Mouse (Mus musculus) intestine, postnatal 0 days (tissue): ENCODE data around the gene Cnih2. TPM values are rescaled to one million over a fixed set of nuclear protein-coding genes. Genes with fewer than 3 reads are reported as not detected.
A peak's percentile ranks its signal among the peaks of the same experiment; 100 is the strongest.

Source experiments
- ATAC-seq: fragments of 200-750 bp; cut with Nextera tagmentation; 2 replicates; pipeline ENCODE4 v1.8.0; 2017; ENCODE audit warnings: mild to moderate bottlenecking, moderate TSS enrichment, moderate library complexity
- H3K27ac ChIP-seq: fragments of 300-500 bp; sonication (generic); 2 replicates; pipeline ENCODE4 v1.5.1; 2014; ENCODE audit warnings: mild to moderate bottlenecking, low read depth, low read length, moderate library complexity
- H3K27me3 ChIP-seq: fragments of 300-500 bp; sonication (generic); replicated peaks from 2 replicates; pipeline ENCODE4 v1.6.1; 2014; ENCODE audit warnings: low read length, mixed read lengths; ENCODE audit not compliant: control insufficient read depth, insufficient read depth
- H3K36me3 ChIP-seq: fragments of 300-500 bp; sonication (generic); 2 replicates; pipeline ENCODE4 v1.6.1; 2014; ENCODE audit warnings: mild to moderate bottlenecking, moderate library complexity; ENCODE audit not compliant: control insufficient read depth, insufficient read depth
- H3K4me1 ChIP-seq: fragments of 300-500 bp; sonication (generic); replicated peaks from 2 replicates; pipeline ENCODE4 v1.6.1; 2014; ENCODE audit warnings: antibody characterized with exemption, low read length, mixed read lengths; ENCODE audit not compliant: control insufficient read depth, insufficient read depth
- H3K4me2 ChIP-seq: fragments of 300-500 bp; sonication (generic); replicated peaks from 2 replicates; pipeline ENCODE4 v1.6.1; 2014; ENCODE audit warnings: low read depth, mild to moderate bottlenecking, moderate library complexity
- H3K4me3 ChIP-seq: fragments of 300-500 bp; sonication (generic); 2 replicates; pipeline ENCODE4 v1.5.1; 2014; ENCODE audit warnings: low read depth, low read length
- H3K9ac ChIP-seq: fragments of 300-500 bp; sonication (generic); 2 replicates; pipeline ENCODE4 v1.6.1; 2014; ENCODE audit warnings: mild to moderate bottlenecking, low read depth, low read length
- H3K9me3 ChIP-seq: fragments of 300-500 bp; sonication (generic); 2 replicates; pipeline ENCODE4 v1.6.1; 2016; ENCODE audit warnings: mixed run types; ENCODE audit not compliant: control insufficient read depth
- CTCF ChIP-seq: sonication (generic); IDR thresholded peaks from 2 replicates; pipeline ENCODE4 v1.5.1; 2016; ENCODE audit warnings: low read depth, mild to moderate bottlenecking, control low read depth, antibody characterized with exemption, moderate library complexity
- WGBS: fragments of 180-500 bp; shearing (Covaris S2); extraction: QIAGEN DNeasy Blood & Tissue Kit; methylation state at CpG from one replicate; pipeline ENCODE4 v1.1.7; 2014; 5-methylcytosine and 5-hydroxymethylcytosine counted together
- polyA plus RNA-seq: library from polyadenylated mRNA; unstranded; fragments of >200 nt; fragmentation: Nextera tagmentation; extraction: Ambion mirVana; gene quantifications from 2 replicates; pipeline ENCODE4 v1.2.1, GENCODE M21; 2015

Cnih2 gene
- polyA plus RNA-seq, 1 experiment from 2014 or later, result 5.6 TPM

DNA sequence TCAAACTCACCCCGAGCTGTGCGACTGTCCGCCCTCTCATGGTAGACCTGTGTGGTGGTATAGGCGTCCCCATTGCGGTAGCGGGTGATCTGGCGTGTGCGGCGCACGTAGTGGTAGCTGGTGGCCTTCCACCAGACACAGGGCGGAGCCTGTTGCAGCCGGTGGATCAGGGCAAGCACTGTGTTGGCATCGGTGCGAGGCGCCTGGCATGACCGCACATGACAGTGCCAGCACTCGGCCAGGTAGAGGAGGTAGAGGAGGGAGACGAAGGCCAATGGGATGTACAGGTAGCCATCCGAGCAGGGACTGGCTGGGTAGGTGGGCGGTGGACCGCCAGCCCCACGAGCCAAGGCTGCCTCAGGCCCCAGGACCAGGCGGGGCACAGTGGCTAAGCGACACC, 15.7 kb downstream of the Cnih2 start:
- Histone ChIP-seq H3K27ac (no peak overlapping the region), H3K4me3 (no peak overlapping the region), H3K9ac (no peak overlapping the region), H3K27me3 (peaks cover 58% of the 10 kb centered on the region), H3K9me3 (no peaks in the 10 kb centered on the region), H3K36me3 (no peaks in the 10 kb centered on the region), H3K4me2 (no peak overlapping the region), H3K4me1 (0 out of 2 replicates have a peak, but pooled peaks cover 4% of the 10 kb centered on the region)
- ATAC-seq, result no peak
- TF ChIP-seq CTCF, result no peak
- 58% methylated on average over 24 of the region's 24 CpGs for WGBS

DNA sequence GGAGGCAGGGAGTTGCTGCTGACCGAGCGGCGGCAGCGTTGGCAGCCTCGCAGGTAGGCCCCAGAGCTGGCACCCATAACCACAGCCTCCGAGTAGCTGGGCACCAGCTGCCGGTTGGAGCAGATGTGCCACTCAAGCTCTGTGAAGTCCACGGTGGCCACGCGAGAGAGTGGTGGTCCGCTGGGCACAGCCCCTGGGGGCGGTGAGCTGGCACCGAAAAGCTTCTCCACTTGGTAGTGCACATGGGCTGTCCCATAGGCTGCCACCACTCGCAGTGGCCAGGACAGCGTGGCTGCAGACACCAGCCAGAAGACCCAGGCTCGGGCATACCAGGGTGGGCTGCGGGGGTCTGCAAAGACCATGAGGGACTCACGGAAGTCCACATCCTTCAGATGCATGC, 16.3 kb downstream of the Cnih2 start:
- ATAC-seq, result no peak
- H3K9me3 ChIP-seq, result no peaks in the 10 kb centered on the region
- no peak for TF ChIP-seq CTCF
- peaks cover 58% of the 10 kb centered on the region for H3K27me3 ChIP-seq
- WGBS, result 57% methylated on average over 18 of the region's 18 CpGs
- no peaks in the 10 kb centered on the region for H3K4me1 ChIP-seq
- no peak overlapping the region for H3K4me2 ChIP-seq
- H3K36me3 ChIP-seq, result no peaks in the 10 kb centered on the region
- no peak overlapping the region for H3K27ac ChIP-seq
- H3K9ac ChIP-seq, result no peak overlapping the region
- H3K4me3 ChIP-seq, result no peak overlapping the region

- no peak for ATAC-seq
- no peak overlapping the region for H3K4me3 ChIP-seq
- 100% methylated on average over 1 of the region's 1 CpGs for WGBS
Measured at GRCm38 (mm10) chr19:5079279-5079678, 19.0 kb downstream of the Cnih2 start.

GRCm38 (mm10) chr19:5073518-5073917, 24.8 kb downstream of the Cnih2 start:
- H3K27ac ChIP-seq, result no peak overlapping the region
- 18% methylated on average over 5 of the region's 5 CpGs for WGBS
- no peaks in the 10 kb centered on the region for H3K9me3 ChIP-seq
- H3K4me3 ChIP-seq, result peak overlapping the region; percentile 38; the same call in 1 of the 2 replicates
- no peaks in the 10 kb centered on the region for H3K4me1 ChIP-seq
- no peak for TF ChIP-seq CTCF
- peaks cover 17% of the 10 kb centered on the region for H3K27me3 ChIP-seq
- peak overlapping the region; percentile 65 for H3K4me2 ChIP-seq
- no peak for ATAC-seq
- no peaks in the 10 kb centered on the region for H3K36me3 ChIP-seq
- no peak overlapping the region for H3K9ac ChIP-seq

More at GRCm38 (mm10) chr19:5079279-5079678, 19.0 kb downstream of the Cnih2 start:
- H3K4me1 ChIP-seq, result no peaks in the 10 kb centered on the region
- H3K36me3 ChIP-seq, result no peaks in the 10 kb centered on the region
- H3K27me3 ChIP-seq, result peaks cover 37% of the 10 kb centered on the region
- peak; percentile 31; the same call in 1 of the 2 replicates for TF ChIP-seq CTCF
- no peaks in the 10 kb centered on the region for H3K9me3 ChIP-seq
- H3K27ac ChIP-seq, result no peak overlapping the region
- H3K4me2 ChIP-seq, result no peak overlapping the region
- no peak overlapping the region for H3K9ac ChIP-seq

DNA sequence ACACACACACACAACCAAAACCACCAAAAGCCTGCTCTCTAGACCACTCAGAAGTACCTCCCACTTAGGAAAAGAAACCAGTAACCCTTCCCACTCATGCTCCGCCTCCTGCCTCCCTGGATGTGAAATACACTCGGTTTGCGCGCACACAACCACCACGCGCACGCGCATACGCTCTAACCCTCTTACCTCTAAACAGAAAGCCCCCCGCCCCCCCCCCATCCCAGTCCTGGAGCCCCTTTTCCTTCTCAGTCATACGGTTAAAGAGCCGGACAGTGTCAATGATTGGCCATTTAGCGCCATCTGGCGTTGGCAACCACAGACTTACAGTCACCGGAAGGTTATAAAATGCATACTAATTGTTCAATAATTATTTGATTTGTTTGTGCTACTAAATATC, 25.3 kb downstream of the Cnih2 start:
- peak; percentile 77 for TF ChIP-seq CTCF
- Histone ChIP-seq H3K27ac (no peak overlapping the region), H3K4me2 (peak overlapping the region; percentile 65), H3K4me3 (peak overlapping the region; percentile 38), H3K9me3 (no peaks in the 10 kb centered on the region), H3K27me3 (peaks cover 21% of the 10 kb centered on the region), H3K36me3 (no peaks in the 10 kb centered on the region), H3K9ac (no peak overlapping the region), H3K4me1 (no peaks in the 10 kb centered on the region)
- ATAC-seq, result no peak
- WGBS, result 2% methylated on average over 15 of the region's 15 CpGs

DNA sequence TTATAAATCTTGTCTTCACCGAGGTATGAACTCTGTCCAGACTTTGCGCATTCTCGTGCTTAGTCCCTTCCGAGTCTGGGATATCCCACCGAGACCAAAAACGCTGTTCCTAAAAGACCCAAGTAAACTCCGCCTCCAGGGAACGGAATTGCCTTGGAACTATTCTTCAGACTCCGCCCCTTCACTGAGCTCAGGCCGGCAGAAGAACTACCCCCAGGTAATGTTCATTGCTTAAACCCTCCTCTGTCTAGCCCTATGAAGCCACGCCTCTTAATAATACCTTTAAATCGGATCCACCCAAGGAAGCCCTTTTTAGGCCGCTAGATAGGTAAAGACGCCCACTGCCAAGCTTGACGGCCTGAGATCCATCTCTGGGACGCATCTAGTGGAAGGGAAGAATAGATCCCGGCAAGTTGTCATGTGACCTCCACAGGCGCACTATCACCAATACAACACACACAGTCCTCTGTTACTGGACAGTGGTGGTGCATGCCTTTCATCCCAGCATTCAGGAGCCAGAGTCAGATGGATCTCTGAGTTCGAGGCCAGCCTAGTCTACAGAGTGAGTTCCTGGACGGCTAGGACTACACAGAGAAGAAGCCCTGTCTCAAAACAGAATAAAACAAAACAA, 25.8 kb downstream of the Cnih2 start:
- no peaks in the 10 kb centered on the region for H3K4me1 ChIP-seq
- peak overlapping the region; percentile 6; the same call in 1 of the 2 replicates for H3K27ac ChIP-seq
- peak overlapping the region; percentile 65 for H3K4me2 ChIP-seq
- WGBS, result 3% methylated on average over 20 of the region's 20 CpGs
- ATAC-seq, result peak; percentile 19; the same call in 1 of the 2 replicates
- H3K9ac ChIP-seq, result no peak overlapping the region
- H3K36me3 ChIP-seq, result no peaks in the 10 kb centered on the region
- H3K27me3 ChIP-seq, result peaks cover 24% of the 10 kb centered on the region
- peak; percentile 12; the same call in 1 of the 2 replicates for TF ChIP-seq CTCF
- H3K4me3 ChIP-seq, result peak overlapping the region; percentile 38
- H3K9me3 ChIP-seq, result no peaks in the 10 kb centered on the region
